Mouse (Mus musculus) left cerebral cortex, adult 18-20 months (tissue): Measurements from ENCODE around the gene Zbed4. TPM values are rescaled to one million over a fixed set of nuclear protein-coding genes. Genes with fewer than 3 reads are reported as not detected.
"Not testable (repeated sequence)": the region's sequence is repeated elsewhere in the genome, so short reads cannot be mapped to it uniquely, and the experiment has no call there.

Experiments
- DNase-seq, 2 experiments: peaks; one replicate each; pipeline ENCODE4 v3.0.0; 2021 to 2022; ENCODE audit warnings: low spot score in 2 of 2, mixed read lengths in 1 of 2
- long read RNA-seq, 2 experiments: library from polyadenylated mRNA; stranded (forward); transcript quantifications; one replicate each; pipeline ENCODE4 v2.0.0; 2021
- total RNA-seq, 2 experiments: library from RNA; stranded (reverse); gene quantifications; 2 replicates each; pipeline ENCODE4 v1.2.3; 2021

The Zbed4 gene
- total RNA-seq: 1 to 10 TPM; 9.3 to 9.7 TPM
- long read RNA-seq, experiment 1, full-length matches to known transcripts: 3 of 9 reads
- long read RNA-seq, experiment 1, partial matches to known transcripts: 1 of 9 reads
- long read RNA-seq, experiment 1, other reads (novel, unspliced or antisense): 5 of 9 reads
- long read RNA-seq, experiment 2, partial matches to known transcripts: 0 of 3 reads
- long read RNA-seq, experiment 2, other reads (novel, unspliced or antisense): 3 of 3 reads

DNA sequence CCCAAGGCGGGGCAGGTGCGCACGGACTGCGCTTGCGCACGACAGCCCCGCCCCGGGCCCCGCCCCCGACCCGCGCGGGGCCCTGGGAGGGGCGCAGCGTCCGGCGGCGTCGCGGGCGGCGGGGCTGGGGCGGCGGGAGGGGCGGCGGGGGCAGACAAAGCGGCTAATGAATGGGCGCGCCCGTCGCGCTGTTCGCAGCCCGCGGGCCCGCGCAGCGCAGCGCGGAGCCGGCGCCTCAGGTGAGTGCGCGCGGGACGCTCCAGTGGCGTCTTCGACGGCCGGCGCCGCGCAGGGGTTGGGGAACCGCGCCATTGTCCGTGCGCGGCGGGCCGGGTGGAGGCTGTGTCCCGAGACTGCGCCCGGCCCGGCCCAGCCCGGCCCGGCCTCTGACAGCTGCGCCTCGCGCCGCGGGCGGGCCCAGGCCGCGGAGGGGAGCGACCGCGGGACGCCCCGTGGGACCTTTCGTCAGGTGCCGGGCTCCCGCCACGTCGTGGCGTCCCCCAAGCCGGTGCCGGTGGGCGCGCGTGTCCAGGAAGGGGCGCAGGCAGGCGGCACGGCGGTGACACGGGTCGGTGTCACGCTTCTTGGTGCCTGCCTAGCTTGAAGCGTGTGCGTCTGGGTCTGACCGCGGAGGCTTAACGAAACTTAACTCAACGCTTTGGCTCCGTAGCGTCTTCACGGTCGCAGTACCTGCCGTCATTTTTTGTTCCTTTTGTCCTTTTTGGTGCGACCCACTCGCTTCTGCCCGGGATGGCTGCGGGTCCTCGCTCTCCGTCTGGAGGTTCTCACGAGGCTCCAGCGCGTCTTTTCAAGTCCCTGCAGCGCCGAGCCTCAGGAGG, at the start of gene Zbed4:
Gene Zbed4 (plus strand): TSS at position 97 of the 839 bp plus-strand sequence.
- DNase-seq: peak in 1 of 2 experiments; percentile 33

GRCm38 (mm10) chr15:88702501-88702900, 49.0 kb upstream of the Zbed4 start:
- no peak for DNase-seq

GRCm38 (mm10) chr15:88704284-88704683, 47.2 kb upstream of the Zbed4 start:
- no peak for DNase-seq

GRCm38 (mm10) chr15:88706320-88706719, 45.1 kb upstream of the Zbed4 start:
- no peak for DNase-seq

DNA sequence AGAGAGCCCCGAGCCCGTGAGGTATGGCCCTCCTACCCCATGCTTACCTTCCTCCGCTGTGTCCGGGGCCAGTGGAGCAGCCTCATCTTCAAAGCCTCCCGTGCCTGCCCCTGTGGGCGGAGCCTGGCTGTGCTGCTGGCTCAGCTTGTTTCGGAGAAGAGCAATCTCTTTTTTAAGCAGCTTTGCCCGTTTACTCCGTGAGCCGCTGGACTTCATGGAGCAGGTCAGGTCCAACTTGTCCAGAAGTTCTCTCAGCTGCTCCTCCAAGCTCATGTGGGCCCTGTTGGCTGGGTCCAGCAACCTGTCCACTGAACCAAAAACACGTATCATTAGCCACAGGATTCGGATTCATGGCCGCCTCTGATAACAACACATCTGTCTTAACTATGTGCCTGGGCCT, 44.5 kb upstream of the Zbed4 start:
- DNase-seq: not testable (repeated sequence)

DNA sequence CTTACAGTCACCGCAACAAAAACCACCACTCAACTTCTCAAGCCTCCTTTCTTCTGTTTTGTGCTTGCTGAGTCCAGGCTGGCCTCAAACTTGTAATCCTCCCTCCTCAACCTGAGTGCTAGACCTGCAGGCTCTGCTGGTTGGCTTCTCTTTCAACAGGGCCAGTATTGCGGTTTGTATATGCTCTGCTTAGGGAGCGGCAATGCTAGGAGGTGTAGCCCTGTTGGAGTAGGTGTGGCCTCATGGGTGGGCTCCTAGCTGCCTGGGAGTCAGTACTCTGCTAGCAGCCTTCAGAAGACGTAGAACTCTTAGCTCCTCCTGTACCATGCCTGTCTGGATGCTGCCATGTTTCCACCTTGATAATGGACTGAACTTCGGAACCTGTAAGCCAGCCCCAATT, 43.3 kb upstream of the Zbed4 start:
- no peak for DNase-seq

DNA sequence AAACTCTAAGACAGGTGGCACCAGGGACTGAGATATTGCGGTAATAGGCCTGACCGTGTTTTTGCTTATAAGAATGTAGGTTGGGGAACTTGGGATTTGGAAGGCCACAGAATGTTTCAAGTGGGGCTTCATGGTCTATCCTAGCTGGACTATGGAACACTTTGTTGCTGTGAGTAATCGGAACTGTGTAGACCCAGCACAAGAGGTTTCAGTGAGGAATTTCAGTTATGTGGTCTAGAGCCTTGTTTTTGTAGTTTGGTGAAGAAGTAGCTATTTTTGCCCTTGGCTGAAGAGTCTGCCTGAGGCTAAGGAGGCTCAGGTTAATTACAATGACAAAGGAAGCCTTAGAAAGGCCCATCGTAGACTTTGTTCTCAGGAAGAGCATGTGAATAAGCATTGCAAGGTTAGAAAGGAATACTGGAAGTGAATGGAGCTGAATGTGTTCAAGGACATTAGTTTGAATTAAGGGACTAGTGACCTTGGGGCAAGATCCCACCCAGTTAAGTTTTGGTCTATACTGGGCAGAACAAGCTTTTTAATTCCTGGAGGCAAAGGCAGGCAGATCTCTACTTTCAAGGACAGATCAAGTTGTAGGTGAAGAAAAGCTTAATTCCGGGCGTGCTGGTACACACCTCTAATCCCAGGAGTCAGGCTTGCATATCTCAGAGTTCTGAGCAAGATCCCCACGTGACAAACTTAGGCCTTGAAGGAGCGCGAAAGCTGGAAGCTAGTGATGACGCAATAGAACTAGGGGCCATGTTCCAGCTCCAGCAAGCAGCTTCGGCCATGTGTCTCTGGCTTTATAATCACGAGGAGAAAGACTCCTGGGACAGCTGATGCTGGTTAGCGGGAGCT, 42.6 kb upstream of the Zbed4 start:
- DNase-seq: no peak

DNA sequence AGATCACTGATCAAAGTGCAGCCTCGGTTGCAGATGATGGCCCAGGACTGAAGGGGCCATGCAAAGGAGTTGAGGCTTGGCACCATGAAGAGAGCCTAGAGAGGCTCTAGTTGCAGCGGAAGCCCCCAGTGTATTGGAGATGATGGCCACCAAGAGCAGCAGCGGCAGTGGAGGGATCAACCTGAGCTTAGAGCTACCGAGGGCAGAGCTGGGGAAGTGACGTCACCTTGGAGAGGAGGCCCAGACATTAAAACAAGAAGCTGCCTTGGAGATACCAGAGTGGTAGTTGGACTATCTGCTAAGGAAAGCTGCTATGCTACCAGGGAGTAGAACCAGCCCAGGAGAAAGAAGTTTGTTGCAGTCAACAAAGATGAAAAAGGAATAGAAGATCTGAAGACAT, 41.6 kb upstream of the Zbed4 start:
- no peak for DNase-seq

DNA sequence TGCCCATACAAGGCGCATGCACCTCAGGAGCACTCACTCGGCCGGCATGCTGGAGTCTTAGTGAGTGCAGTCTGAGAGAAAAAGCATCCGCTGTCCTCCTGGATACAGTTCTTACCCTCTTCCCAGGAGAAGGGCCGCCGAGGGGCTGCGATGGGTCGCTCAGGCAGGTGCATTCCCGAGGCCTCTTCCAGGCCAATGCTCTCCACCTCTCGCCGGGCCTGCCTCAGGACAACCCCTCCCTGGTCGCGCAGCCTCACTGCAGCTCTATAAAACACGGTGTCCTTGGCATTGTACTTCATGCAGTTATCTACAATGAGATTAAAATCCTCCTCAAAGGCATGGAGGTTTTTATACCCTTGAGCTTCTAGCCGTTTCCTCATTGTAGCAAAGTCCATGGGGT, 39.0 kb upstream of the Zbed4 start:
- no peak for DNase-seq

GRCm38 (mm10) chr15:88714021-88714589, 37.4 kb upstream of the Zbed4 start:
- no peak for DNase-seq

- DNase-seq: no peak
Observed at GRCm38 (mm10) chr15:88716350-88716749, 35.1 kb upstream of the Zbed4 start.

DNA sequence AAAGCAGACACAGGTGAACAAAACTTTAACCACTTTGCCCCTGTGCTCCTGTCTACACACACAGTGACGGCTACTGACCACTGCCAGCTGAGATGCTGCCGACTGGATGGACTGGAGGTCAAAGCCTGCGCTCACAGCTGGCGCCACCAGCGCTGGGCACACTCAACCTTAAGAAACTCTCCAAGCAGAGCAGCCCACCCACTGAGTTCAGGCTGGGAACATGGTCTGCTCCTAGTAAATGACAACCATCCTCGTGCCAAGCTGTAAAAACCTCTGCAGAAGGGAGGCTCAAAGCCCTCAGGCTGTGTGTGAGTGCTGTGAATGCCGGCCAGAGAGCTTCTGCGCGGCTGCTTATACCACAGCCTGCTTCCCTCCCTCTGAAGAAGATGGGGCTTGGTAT, 34.2 kb upstream of the Zbed4 start:
- no peak for DNase-seq

- no peak for DNase-seq
Observed at GRCm38 (mm10) chr15:88723205-88723604, 28.3 kb upstream of the Zbed4 start.

GRCm38 (mm10) chr15:88724311-88724710, 27.1 kb upstream of the Zbed4 start:
- DNase-seq: no peak

- DNase-seq: no peak
Observed at GRCm38 (mm10) chr15:88725036-88725435, 26.4 kb upstream of the Zbed4 start.

- DNase-seq: no peak
Observed at GRCm38 (mm10) chr15:88727204-88727603, 24.3 kb upstream of the Zbed4 start.

DNA sequence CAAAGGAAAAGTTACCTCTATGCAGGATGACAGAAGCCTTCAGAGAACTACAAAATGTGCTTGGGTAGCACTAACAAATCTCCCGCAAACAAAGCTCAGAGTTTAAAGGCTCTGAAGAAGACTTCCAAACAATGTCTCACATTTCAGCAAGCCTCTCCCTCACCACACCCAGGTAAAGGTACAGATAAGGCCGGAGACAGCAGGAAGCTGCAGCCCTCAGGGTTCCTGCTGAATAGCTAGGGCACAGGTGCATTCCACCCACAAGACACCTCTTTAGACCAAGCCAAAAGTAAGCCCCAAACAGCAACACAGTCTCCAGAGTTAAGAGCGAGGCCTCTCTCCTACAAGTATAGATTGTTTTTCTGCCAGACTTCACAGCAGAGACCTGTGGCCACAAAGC, 20.7 kb upstream of the Zbed4 start:
- no peak for DNase-seq

- no peak for DNase-seq
Observed at GRCm38 (mm10) chr15:88732405-88733020, 18.9 kb upstream of the Zbed4 start.

GRCm38 (mm10) chr15:88733041-88733751, 18.3 kb upstream of the Zbed4 start:
- peak; percentile 56 to 67 for DNase-seq
